Mouse (Mus musculus) liver, postnatal 0 days (tissue): ENCODE measurements at regions not wholly inside any gene's neighbourhood (a gene's known extent, or its start where the extent isn't known, plus 50 kb on each side); places are given as distances from the start of the nearest gene placed in this dataset.

Experiments
- ATAC-seq: fragments of 200-750 bp; cut with Nextera tagmentation; 2 replicates; pipeline ENCODE4 v1.8.0; 2017; ENCODE audit warnings: mild to moderate bottlenecking, moderate library complexity
- DNase-seq: peaks from one replicate; pipeline ENCODE4 v3.0.0-alpha.2; 2016
- H3K27ac ChIP-seq: fragments of 300-500 bp; sonication (generic); 2 replicates; pipeline ENCODE4 v1.5.1; 2014; ENCODE audit warnings: antibody characterized with exemption, moderate library complexity, mild to moderate bottlenecking, low read depth
- H3K27me3 ChIP-seq: fragments of 300-500 bp; sonication (generic); 2 replicates; pipeline ENCODE4 v1.6.1; 2014; ENCODE audit warnings: low read length, control low read depth, mixed read lengths; ENCODE audit not compliant: insufficient read depth
- H3K36me3 ChIP-seq: fragments of 300-500 bp; sonication (generic); replicated peaks from 2 replicates; pipeline ENCODE4 v1.6.1; 2014; ENCODE audit warnings: mild to moderate bottlenecking, control low read depth, low read length, moderate library complexity, mixed read lengths; ENCODE audit not compliant: insufficient read depth
- H3K4me1 ChIP-seq: fragments of 300-500 bp; sonication (generic); 2 replicates; pipeline ENCODE4 v1.6.1; 2014; ENCODE audit warnings: antibody characterized with exemption, mild to moderate bottlenecking, control low read depth; ENCODE audit not compliant: insufficient read depth
- H3K4me2 ChIP-seq: fragments of 300-500 bp; sonication (generic); 2 replicates; pipeline ENCODE4 v1.6.1; 2014; ENCODE audit warnings: low read depth, mild to moderate bottlenecking, low read length, moderate library complexity, mixed read lengths
- H3K4me3 ChIP-seq: fragments of 300-500 bp; sonication (generic); 2 replicates; pipeline ENCODE4 v1.5.1; 2014; ENCODE audit warnings: low read depth, low read length
- H3K9ac ChIP-seq: fragments of 300-500 bp; sonication (generic); replicated peaks from 2 replicates; pipeline ENCODE4 v1.6.1; 2014; ENCODE audit warnings: mild to moderate bottlenecking, moderate library complexity
- H3K9me3 ChIP-seq: fragments of 300-500 bp; sonication (generic); 2 replicates; pipeline ENCODE4 v1.6.1; 2016; ENCODE audit warnings: mild to moderate bottlenecking, control low read depth, low read length, mixed read lengths
- CTCF ChIP-seq: sonication (generic); IDR thresholded peaks from 2 replicates; pipeline ENCODE4 v1.5.1; 2016; ENCODE audit warnings: antibody characterized with exemption, low read depth
- EP300 ChIP-seq: IDR thresholded peaks from 2 replicates; pipeline ENCODE4 v1.6.1; 2016; ENCODE audit warnings: antibody characterized with exemption, low read depth, mild to moderate bottlenecking
- WGBS: fragments of 180-500 bp; shearing (Covaris S2); extraction: QIAGEN DNeasy Blood & Tissue Kit; methylation state at CpG from one replicate; pipeline ENCODE4 v1.1.7; 2014; ENCODE audit not compliant: insufficient replicate concordance; 5-methylcytosine and 5-hydroxymethylcytosine counted together

GRCm38 (mm10) chr17:27335621-27336020, 131.4 kb upstream of the Lemd2 start:
- H3K4me1 ChIP-seq, result no peaks in the 10 kb centered on the region
- no peak for ATAC-seq
- H3K9ac ChIP-seq, result no peak overlapping the region
- H3K4me3 ChIP-seq, result no peak overlapping the region
- no peaks in the 10 kb centered on the region for H3K36me3 ChIP-seq
- H3K27ac ChIP-seq, result no peak overlapping the region
- no peak for TF ChIP-seq EP300
- no peak for TF ChIP-seq CTCF
- H3K4me2 ChIP-seq, result no peak overlapping the region
- no peaks in the 10 kb centered on the region for H3K27me3 ChIP-seq
- WGBS, result 72% methylated on average over 4 of the region's 4 CpGs
- H3K9me3 ChIP-seq, result no peaks in the 10 kb centered on the region
- DNase-seq, result no peak

- no peaks in the 10 kb centered on the region for H3K27me3 ChIP-seq
- H3K4me2 ChIP-seq, result no peak overlapping the region
- WGBS, result 77% methylated on average over 16 of the region's 16 CpGs
Measured at GRCm38 (mm10) chr17:27333593-27333992, 129.3 kb upstream of the Lemd2 start.

GRCm38 (mm10) chr17:27333141-27333540, 128.9 kb upstream of the Lemd2 start:
- Histone ChIP-seq H3K9me3 (no peaks in the 10 kb centered on the region), H3K36me3 (no peaks in the 10 kb centered on the region), H3K4me2 (no peak overlapping the region), H3K27me3 (no peaks in the 10 kb centered on the region), H3K27ac (no peak overlapping the region), H3K4me3 (no peak overlapping the region), H3K4me1 (no peaks in the 10 kb centered on the region), H3K9ac (no peak overlapping the region)
- DNase-seq (no peak), ATAC-seq (no peak)
- no peak for TF ChIP-seq CTCF
- no peak for TF ChIP-seq EP300
- WGBS, result 52% methylated on average over 6 of the region's 6 CpGs

More at GRCm38 (mm10) chr17:27333593-27333992, 129.3 kb upstream of the Lemd2 start:
- no peak for DNase-seq
- Histone ChIP-seq H3K4me1 (no peaks in the 10 kb centered on the region), H3K9ac (no peak overlapping the region), H3K27ac (no peak overlapping the region), H3K36me3 (no peaks in the 10 kb centered on the region), H3K4me3 (no peak overlapping the region), H3K9me3 (no peaks in the 10 kb centered on the region)
- no peak for ATAC-seq
- TF ChIP-seq EP300 (no peak), CTCF (no peak)

GRCm38 (mm10) chr17:27332076-27332475, 127.8 kb upstream of the Lemd2 start:
- Histone ChIP-seq H3K4me2 (no peak overlapping the region), H3K9ac (no peak overlapping the region), H3K27me3 (no peaks in the 10 kb centered on the region), H3K9me3 (no peaks in the 10 kb centered on the region), H3K27ac (no peak overlapping the region), H3K4me1 (no peaks in the 10 kb centered on the region), H3K36me3 (no peaks in the 10 kb centered on the region), H3K4me3 (no peak overlapping the region)
- TF ChIP-seq EP300 (no peak), CTCF (no peak)
- 69% methylated on average over 4 of the region's 4 CpGs for WGBS
- ATAC-seq (no peak), DNase-seq (no peak)

GRCm38 (mm10) chr17:27331630-27332029, 127.4 kb upstream of the Lemd2 start:
- Histone ChIP-seq H3K9me3 (no peaks in the 10 kb centered on the region), H3K9ac (no peak overlapping the region), H3K4me3 (no peak overlapping the region), H3K4me2 (no peak overlapping the region), H3K36me3 (no peaks in the 10 kb centered on the region), H3K27me3 (no peaks in the 10 kb centered on the region), H3K27ac (no peak overlapping the region), H3K4me1 (no peaks in the 10 kb centered on the region)
- TF ChIP-seq EP300, result no peak
- TF ChIP-seq CTCF, result no peak
- DNase-seq (no peak), ATAC-seq (no peak)
- WGBS, result 70% methylated on average over 5 of the region's 5 CpGs

- ATAC-seq (no peak), DNase-seq (no peak)
- 65% methylated on average over 6 of the region's 6 CpGs for WGBS
- Histone ChIP-seq H3K36me3 (no peaks in the 10 kb centered on the region), H3K4me2 (no peak overlapping the region), H3K4me3 (no peak overlapping the region), H3K9me3 (no peaks in the 10 kb centered on the region), H3K27ac (no peak overlapping the region), H3K9ac (no peak overlapping the region), H3K4me1 (peaks cover 7% of the 10 kb centered on the region), H3K27me3 (peaks cover 10% of the 10 kb centered on the region; the same call in 1 of the 2 replicates)
- TF ChIP-seq EP300 (no peak), CTCF (no peak)
Measured at GRCm38 (mm10) chr17:27329791-27330190, 125.5 kb upstream of the Lemd2 start.

GRCm38 (mm10) chr17:27329183-27329582, 124.9 kb upstream of the Lemd2 start:
- ATAC-seq (no peak), DNase-seq (no peak)
- Histone ChIP-seq H3K9ac (no peak overlapping the region), H3K27me3 (peaks cover 11% of the 10 kb centered on the region; the same call in 1 of the 2 replicates), H3K4me3 (no peak overlapping the region), H3K27ac (no peak overlapping the region), H3K9me3 (no peaks in the 10 kb centered on the region), H3K36me3 (no peaks in the 10 kb centered on the region), H3K4me1 (peaks cover 7% of the 10 kb centered on the region), H3K4me2 (no peak overlapping the region)
- no peak for TF ChIP-seq CTCF
- TF ChIP-seq EP300, result no peak
- 71% methylated on average over 8 of the region's 8 CpGs for WGBS
